Mouse (Mus musculus): ENCODE results near the gene Cfap97d1. TPM values are rescaled to one million over a fixed set of nuclear protein-coding genes. Genes with fewer than 3 reads are reported as not detected.

The Cfap97d1 gene
- polyA plus RNA-seq (2014; fragmentation: Nextera tagmentation; extraction: Ambion mirVana): not detected in 2 replicates

DNA sequence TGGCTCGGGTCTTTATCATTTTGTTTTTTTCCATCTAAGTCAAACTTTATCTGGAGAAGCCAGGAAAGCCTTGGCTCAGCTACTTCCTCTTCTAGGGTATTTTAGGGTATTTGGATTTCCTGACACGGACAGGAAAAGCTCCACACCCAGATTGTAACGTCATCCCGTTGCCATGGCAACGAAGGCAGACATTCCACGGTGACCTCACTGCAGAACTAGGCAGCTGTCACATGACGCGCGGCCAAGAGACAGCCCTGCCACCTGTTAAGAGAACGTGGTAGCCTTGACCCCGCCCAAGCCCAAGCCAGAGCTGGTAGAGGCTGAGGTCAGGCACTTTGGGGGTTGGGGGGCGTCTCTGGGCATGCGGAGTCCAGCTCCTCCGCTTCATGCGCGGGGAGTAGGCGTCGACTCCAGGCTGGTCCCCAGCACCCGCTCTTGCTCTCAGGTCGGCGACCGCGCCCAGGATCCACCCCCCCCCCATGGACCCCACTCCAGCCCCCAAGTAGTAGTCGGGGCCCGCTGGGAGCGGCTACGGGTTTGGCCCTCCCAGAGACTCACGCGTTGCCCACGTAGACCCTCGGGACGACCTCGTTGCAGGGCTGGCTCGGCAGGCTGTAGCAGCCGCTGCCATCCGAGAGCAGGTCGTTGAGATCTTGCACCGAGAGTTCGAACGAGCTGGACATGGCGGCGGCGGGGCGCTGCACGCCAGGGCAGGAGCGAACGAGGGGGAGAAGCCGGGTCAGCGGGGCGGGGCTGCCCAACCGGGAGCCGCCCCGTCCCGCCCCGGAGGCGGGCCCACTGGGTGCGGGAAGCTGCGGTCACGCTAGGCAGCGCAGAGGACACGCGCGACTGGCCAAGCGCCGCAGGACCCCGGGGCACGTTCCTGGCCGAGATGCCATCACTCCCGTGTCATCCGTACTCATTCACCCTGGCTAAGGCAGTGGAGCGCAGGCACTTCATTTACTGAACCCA, at the start of gene Cfap97d1:
Gene Cfap97d1 (plus strand): TSS at position 226 of the 972 bp plus-strand sequence.
- no peaks in the 10 kb centered on the region for H3K36me3 ChIP-seq (ENCODE audit: control insufficient read depth, insufficient read depth, low read length)

DNA sequence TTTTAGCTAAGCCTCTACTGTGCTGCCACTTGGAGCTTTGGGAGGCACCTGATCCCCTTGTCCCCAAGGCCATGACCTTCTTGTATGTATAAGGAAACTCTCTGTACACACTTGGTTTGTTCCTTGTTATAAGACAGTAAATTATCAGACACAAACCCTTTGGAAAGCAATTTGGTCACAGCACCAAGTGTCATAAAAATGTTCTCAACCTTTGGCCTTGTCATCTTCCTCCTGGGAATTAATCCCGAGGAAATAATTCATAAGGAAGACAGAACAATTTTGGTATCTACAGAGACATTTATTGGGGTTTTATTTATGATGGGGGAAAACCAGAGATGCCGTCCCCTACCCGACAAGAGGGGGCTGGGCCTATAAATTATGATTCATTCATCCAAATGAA, 48.3 kb upstream of the Cfap97d1 start:
- Histone ChIP-seq H3K9ac (replicated peaks; ENCODE audit: low read depth, low read length) (no peak overlapping the region), H3K4me3 (ENCODE audit: low read depth, low read length) (no peak overlapping the region), H3K4me2 (ENCODE audit: low read depth, low read length) (no peak overlapping the region), H3K36me3 (ENCODE audit: control insufficient read depth, insufficient read depth, low read length) (no peaks in the 10 kb centered on the region), H3K4me1 (ENCODE audit: control insufficient read depth, insufficient read depth, low read length) (no peaks in the 10 kb centered on the region), H3K27ac (ENCODE audit: low read depth, low read length) (no peak overlapping the region), H3K9me3 (ENCODE audit: control insufficient read depth, low read length) (no peaks in the 10 kb centered on the region), H3K27me3 (ENCODE audit: control insufficient read depth, insufficient read depth, low read length) (no peaks in the 10 kb centered on the region)
- WGBS: 52% methylated on average over 3 of the region's 3 CpGs
- ATAC-seq (ENCODE audit: low read depth): no peak

More for the DNA sequence above, at the start of gene Cfap97d1:
- no peaks in the 10 kb centered on the region for H3K9me3 ChIP-seq (ENCODE audit: control insufficient read depth, low read length)
- H3K9ac ChIP-seq (replicated peaks; ENCODE audit: low read depth, low read length): peak within 1 kb of the TSS; percentile 74
- 1% methylated on average over 68 of the region's 71 CpGs for WGBS
- no peaks in the 10 kb centered on the region for H3K4me1 ChIP-seq (ENCODE audit: control insufficient read depth, insufficient read depth, low read length)
- H3K4me3 ChIP-seq (ENCODE audit: low read depth, low read length): peak within 1 kb of the TSS; percentile 51
- peak; percentile 73 for ATAC-seq (ENCODE audit: low read depth)
- H3K27me3 ChIP-seq (ENCODE audit: control insufficient read depth, insufficient read depth, low read length): no peaks in the 10 kb centered on the region
- peak within 1 kb of the TSS; percentile 70 for H3K27ac ChIP-seq (ENCODE audit: low read depth, low read length)
- H3K4me2 ChIP-seq (ENCODE audit: low read depth, low read length): peak within 1 kb of the TSS; percentile 96

DNA sequence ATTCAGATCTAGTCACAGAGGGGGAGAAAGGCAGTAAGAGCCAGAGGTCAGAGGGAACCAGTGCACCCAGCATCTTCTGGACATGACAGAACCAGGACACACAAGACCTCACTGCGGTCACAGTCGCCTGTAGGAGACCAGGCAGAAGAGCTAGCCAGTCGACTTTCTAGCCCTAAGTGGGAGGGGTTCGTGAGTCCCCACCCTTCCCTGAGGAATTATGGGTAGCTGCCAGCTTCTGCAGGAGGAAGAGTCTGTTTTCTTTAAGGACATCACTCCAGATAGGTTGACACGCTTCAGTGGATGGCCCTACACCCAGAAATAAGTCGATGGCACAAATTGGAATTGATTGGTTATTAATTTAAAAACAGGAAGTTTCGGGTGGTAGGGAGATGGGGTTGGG, 47.7 kb upstream of the Cfap97d1 start:
- H3K4me1 ChIP-seq (ENCODE audit: control insufficient read depth, insufficient read depth, low read length): no peaks in the 10 kb centered on the region
- no peaks in the 10 kb centered on the region for H3K27me3 ChIP-seq (ENCODE audit: control insufficient read depth, insufficient read depth, low read length)
- no peak overlapping the region for H3K9ac ChIP-seq (replicated peaks; ENCODE audit: low read depth, low read length)
- WGBS: 24% methylated on average over 7 of the region's 7 CpGs
- H3K9me3 ChIP-seq (ENCODE audit: control insufficient read depth, low read length): no peaks in the 10 kb centered on the region
- no peak for ATAC-seq (ENCODE audit: low read depth)
- H3K4me2 ChIP-seq (ENCODE audit: low read depth, low read length): no peak overlapping the region
- H3K4me3 ChIP-seq (ENCODE audit: low read depth, low read length): no peak overlapping the region
- no peaks in the 10 kb centered on the region for H3K36me3 ChIP-seq (ENCODE audit: control insufficient read depth, insufficient read depth, low read length)
- H3K27ac ChIP-seq (ENCODE audit: low read depth, low read length): no peak overlapping the region

DNA sequence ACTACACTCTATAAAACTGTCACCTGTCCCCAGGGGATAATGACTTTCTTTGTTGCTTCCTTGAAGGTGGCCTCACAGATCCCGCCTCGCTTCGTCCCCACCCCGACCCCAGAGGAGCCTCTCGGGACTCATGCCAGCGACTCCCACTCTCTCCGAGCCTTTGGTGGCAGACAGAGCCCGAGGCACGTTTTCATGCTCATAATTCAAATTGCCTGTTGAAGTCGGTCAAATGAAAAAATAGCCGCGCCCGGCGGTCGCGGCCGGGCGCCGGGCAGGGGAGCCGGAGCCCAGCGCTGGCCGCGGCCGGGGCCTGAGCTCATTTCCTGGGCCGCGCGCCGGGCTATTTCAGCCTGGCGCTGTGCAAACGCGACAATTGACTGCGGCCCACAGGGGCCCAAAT, 47.0 kb upstream of the Cfap97d1 start:
- Histone ChIP-seq H3K9me3 (ENCODE audit: control insufficient read depth, low read length) (no peaks in the 10 kb centered on the region), H3K36me3 (ENCODE audit: control insufficient read depth, insufficient read depth, low read length) (no peaks in the 10 kb centered on the region), H3K9ac (replicated peaks; ENCODE audit: low read depth, low read length) (peak overlapping the region; percentile 55), H3K27ac (ENCODE audit: low read depth, low read length) (no peak overlapping the region), H3K27me3 (ENCODE audit: control insufficient read depth, insufficient read depth, low read length) (no peaks in the 10 kb centered on the region), H3K4me3 (ENCODE audit: low read depth, low read length) (peak overlapping the region; percentile 36), H3K4me2 (ENCODE audit: low read depth, low read length) (peak overlapping the region; percentile 91), H3K4me1 (ENCODE audit: control insufficient read depth, insufficient read depth, low read length) (no peaks in the 10 kb centered on the region)
- ATAC-seq (ENCODE audit: low read depth): peak; percentile 17; the same call in 1 of the 2 replicates
- WGBS: under 1% methylated on average over 32 of the region's 32 CpGs

DNA sequence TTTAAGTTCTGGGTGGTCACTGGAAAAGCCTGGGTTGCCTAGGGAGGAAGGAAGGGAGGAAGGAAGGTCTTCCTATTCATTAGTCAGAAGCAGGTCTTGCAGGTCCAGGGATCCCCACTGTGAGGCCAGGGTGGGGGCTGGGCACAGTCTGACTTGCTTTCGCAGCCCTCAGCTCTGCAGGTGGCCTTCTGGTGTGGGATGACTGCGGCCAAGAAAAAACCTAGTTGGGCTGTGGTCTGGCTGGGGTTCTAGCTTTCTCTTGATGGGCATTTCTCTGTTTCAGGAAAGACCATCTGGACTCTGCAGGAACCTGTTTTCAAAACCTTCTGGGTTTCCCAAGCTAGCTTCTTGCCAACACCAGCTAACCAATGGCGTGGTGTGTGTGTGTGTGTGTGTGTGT, 41.0 kb upstream of the Cfap97d1 start:
- Histone ChIP-seq H3K9ac (replicated peaks; ENCODE audit: low read depth, low read length) (no peak overlapping the region), H3K9me3 (ENCODE audit: control insufficient read depth, low read length) (no peaks in the 10 kb centered on the region), H3K4me2 (ENCODE audit: low read depth, low read length) (no peak overlapping the region), H3K4me3 (ENCODE audit: low read depth, low read length) (no peak overlapping the region), H3K27ac (ENCODE audit: low read depth, low read length) (no peak overlapping the region), H3K36me3 (ENCODE audit: control insufficient read depth, insufficient read depth, low read length) (no peaks in the 10 kb centered on the region), H3K27me3 (ENCODE audit: control insufficient read depth, insufficient read depth, low read length) (no peaks in the 10 kb centered on the region), H3K4me1 (ENCODE audit: control insufficient read depth, insufficient read depth, low read length) (no peaks in the 10 kb centered on the region)
- WGBS: 37% methylated on average over 3 of the region's 3 CpGs
- no peak for ATAC-seq (ENCODE audit: low read depth)

DNA sequence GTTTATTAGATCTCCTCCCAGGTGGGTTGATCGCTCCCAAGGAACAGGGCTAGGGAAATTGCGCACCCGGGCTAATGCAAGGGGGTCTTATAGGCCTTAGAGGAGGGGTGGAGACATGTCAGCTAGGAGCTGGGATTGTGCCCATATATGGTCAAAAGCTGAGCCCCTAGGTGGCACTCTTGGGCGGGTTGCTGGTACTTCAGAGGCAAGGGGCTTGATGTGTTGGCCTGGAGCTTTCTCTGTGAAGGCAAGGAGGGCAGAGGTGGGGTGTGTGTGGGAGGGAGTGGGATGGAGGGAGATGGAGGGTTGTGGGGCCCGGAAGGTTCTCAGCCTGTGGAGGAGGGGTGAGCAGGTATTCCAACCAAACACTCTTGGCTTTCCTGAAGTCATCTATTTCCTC, 37.6 kb upstream of the Cfap97d1 start:
- Histone ChIP-seq H3K9me3 (ENCODE audit: control insufficient read depth, low read length) (no peaks in the 10 kb centered on the region), H3K4me2 (ENCODE audit: low read depth, low read length) (no peak overlapping the region), H3K27me3 (ENCODE audit: control insufficient read depth, insufficient read depth, low read length) (no peaks in the 10 kb centered on the region), H3K27ac (ENCODE audit: low read depth, low read length) (no peak overlapping the region), H3K9ac (replicated peaks; ENCODE audit: low read depth, low read length) (no peak overlapping the region), H3K36me3 (ENCODE audit: control insufficient read depth, insufficient read depth, low read length) (no peaks in the 10 kb centered on the region), H3K4me3 (ENCODE audit: low read depth, low read length) (no peak overlapping the region), H3K4me1 (ENCODE audit: control insufficient read depth, insufficient read depth, low read length) (no peaks in the 10 kb centered on the region)
- ATAC-seq (ENCODE audit: low read depth): no peak
- 22% methylated on average over 5 of the region's 5 CpGs for whole genome bisulfite sequencing

DNA sequence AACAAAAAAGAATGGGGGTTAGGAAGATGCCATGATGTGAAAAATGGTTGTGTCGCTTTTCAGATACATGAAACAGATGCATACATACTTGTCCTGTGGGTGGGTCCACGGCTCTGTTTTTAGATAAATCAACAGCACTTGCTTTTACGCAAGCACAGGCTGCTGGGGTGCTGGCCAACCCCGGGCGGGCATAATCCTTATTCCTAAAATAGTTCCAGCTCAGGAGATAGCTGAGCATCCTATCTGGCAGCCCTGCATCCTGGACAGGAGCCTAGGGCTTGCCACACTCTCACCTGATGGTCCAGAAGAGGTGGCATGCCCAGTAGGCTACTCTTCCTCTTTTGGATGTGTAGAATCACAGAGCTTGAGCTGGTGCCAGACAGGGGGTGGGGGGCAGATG, 34.1 kb upstream of the Cfap97d1 start:
- Histone ChIP-seq H3K4me3 (ENCODE audit: low read depth, low read length) (no peak overlapping the region), H3K4me1 (ENCODE audit: control insufficient read depth, insufficient read depth, low read length) (peaks cover 4% of the 10 kb centered on the region; the same call in 1 of the 2 replicates), H3K9me3 (ENCODE audit: control insufficient read depth, low read length) (no peaks in the 10 kb centered on the region), H3K4me2 (ENCODE audit: low read depth, low read length) (no peak overlapping the region), H3K9ac (replicated peaks; ENCODE audit: low read depth, low read length) (no peak overlapping the region), H3K27ac (ENCODE audit: low read depth, low read length) (no peak overlapping the region), H3K36me3 (ENCODE audit: control insufficient read depth, insufficient read depth, low read length) (no peaks in the 10 kb centered on the region), H3K27me3 (ENCODE audit: control insufficient read depth, insufficient read depth, low read length) (no peaks in the 10 kb centered on the region)
- WGBS: 94% methylated on average over 5 of the region's 5 CpGs
- ATAC-seq (ENCODE audit: low read depth): no peak

DNA sequence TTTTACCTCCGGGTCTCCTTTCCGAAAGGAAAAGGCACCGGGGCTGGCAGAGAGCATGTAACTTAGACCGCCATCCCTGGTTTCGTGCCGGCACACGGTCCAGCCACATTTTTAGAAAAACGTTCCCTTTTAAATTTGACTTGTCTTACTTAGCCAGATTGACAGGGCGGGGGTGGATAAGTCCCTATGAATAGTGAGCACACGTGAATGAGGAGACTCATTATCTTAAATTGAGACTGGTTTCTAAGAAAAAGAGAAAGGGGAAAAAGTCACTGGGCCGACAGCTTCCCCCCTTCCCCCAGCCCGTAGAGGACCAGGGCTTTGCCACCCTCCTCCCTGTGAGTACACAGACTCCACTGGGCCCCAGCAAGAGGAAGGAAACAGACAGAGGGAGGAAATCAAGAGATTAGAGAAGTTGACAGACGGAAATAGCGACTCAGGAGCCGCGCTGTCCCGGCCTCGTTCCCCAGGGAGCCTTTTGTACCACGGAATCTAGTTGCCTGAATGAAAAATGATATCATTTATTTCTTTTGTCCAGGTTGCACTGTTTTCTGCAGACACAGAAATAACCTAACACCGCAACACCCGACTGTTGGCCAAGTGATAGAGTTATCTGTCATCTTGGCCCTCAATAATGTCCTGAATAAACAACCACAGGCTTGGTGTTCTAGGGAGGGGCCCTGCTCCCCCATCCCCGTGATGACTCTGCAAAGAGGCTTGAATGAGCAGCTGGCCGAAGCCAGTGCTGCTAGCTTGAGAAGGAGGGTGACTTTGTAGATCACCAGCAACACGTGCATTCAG, 31.3 kb upstream of the Cfap97d1 start:
- Histone ChIP-seq H3K9ac (replicated peaks; ENCODE audit: low read depth, low read length) (no peak overlapping the region), H3K4me2 (ENCODE audit: low read depth, low read length) (no peak overlapping the region), H3K9me3 (ENCODE audit: control insufficient read depth, low read length) (no peaks in the 10 kb centered on the region), H3K4me1 (ENCODE audit: control insufficient read depth, insufficient read depth, low read length) (peaks cover 4% of the 10 kb centered on the region; the same call in 1 of the 2 replicates), H3K27me3 (ENCODE audit: control insufficient read depth, insufficient read depth, low read length) (no peaks in the 10 kb centered on the region), H3K27ac (ENCODE audit: low read depth, low read length) (no peak overlapping the region), H3K36me3 (ENCODE audit: control insufficient read depth, insufficient read depth, low read length) (no peaks in the 10 kb centered on the region), H3K4me3 (ENCODE audit: low read depth, low read length) (no peak overlapping the region)
- 34% methylated on average over 24 of the region's 24 CpGs for WGBS
- ATAC-seq (ENCODE audit: low read depth): no peak

DNA sequence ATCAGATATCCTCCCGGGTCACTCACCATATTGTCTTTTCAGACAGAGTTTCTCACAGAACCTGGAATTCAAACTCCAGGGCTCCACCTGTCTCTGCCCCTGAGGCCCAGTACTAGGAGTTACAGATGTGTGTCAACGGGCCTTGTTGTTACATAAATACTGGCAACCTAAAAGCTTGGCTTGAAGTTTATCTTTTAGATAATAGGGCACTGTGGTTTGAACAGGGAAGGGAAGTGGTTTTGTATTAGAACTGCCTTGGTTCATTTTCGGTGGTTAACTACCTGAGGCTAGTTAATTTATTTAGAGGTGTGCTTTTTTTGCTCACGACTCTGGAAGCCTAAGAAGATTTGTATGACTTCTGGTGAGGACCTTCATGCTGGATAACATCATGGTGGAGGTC, 30.6 kb upstream of the Cfap97d1 start:
- no peak overlapping the region for H3K27ac ChIP-seq (ENCODE audit: low read depth, low read length)
- H3K4me3 ChIP-seq (ENCODE audit: low read depth, low read length): no peak overlapping the region
- peaks cover 4% of the 10 kb centered on the region; the same call in 1 of the 2 replicates for H3K4me1 ChIP-seq (ENCODE audit: control insufficient read depth, insufficient read depth, low read length)
- H3K36me3 ChIP-seq (ENCODE audit: control insufficient read depth, insufficient read depth, low read length): no peaks in the 10 kb centered on the region
- 79% methylated on average over 4 of the region's 4 CpGs for WGBS
- no peak overlapping the region for H3K4me2 ChIP-seq (ENCODE audit: low read depth, low read length)
- no peak overlapping the region for H3K9ac ChIP-seq (replicated peaks; ENCODE audit: low read depth, low read length)
- H3K27me3 ChIP-seq (ENCODE audit: control insufficient read depth, insufficient read depth, low read length): no peaks in the 10 kb centered on the region
- ATAC-seq (ENCODE audit: low read depth): no peak
- no peaks in the 10 kb centered on the region for H3K9me3 ChIP-seq (ENCODE audit: control insufficient read depth, low read length)

All from neural tube, embryonic 14.5 days (tissue).